Mouse (Mus musculus) ES-Bruce4 (cell line): Measurements from ENCODE around the gene Ptpn18. TPM values are rescaled to one million over a fixed set of nuclear protein-coding genes. Genes with fewer than 3 reads are reported as not detected.
A peak's percentile ranks its signal among the peaks of the same experiment; 100 is the strongest.

Experiments
- H3K27ac ChIP-seq: 2 replicates; pipeline ENCODE4 v1.5.1; 2012; ENCODE audit warnings: low read length, inconsistent platforms; ENCODE audit not compliant: insufficient read depth
- H3K27me3 ChIP-seq: 2 replicates; pipeline ENCODE4 v1.6.1; 2012; ENCODE audit warnings: mild to moderate bottlenecking, low read length, inconsistent platforms; ENCODE audit not compliant: control insufficient read depth, poor library complexity, insufficient read depth, severe bottlenecking
- H3K36me3 ChIP-seq: 2 replicates; pipeline ENCODE4 v1.6.1; 2012; ENCODE audit warnings: inconsistent platforms, mild to moderate bottlenecking, low read length, moderate library complexity; ENCODE audit not compliant: control insufficient read depth, poor library complexity, insufficient read depth, severe bottlenecking
- H3K4me1 ChIP-seq: one replicate; pipeline ENCODE4 v1.8.1; 2011; ENCODE audit warnings: low read length; ENCODE audit not compliant: control insufficient read depth, insufficient read depth
- H3K4me3 ChIP-seq: 2 replicates; pipeline ENCODE4 v1.5.1; 2011; ENCODE audit warnings: low read depth, mild to moderate bottlenecking, low read length
- H3K9ac ChIP-seq: 2 replicates; pipeline ENCODE4 v1.6.1; 2012; ENCODE audit warnings: low read depth, mild to moderate bottlenecking, inconsistent platforms; ENCODE audit not compliant: poor library complexity, severe bottlenecking
- H3K9me3 ChIP-seq: replicated peaks from 2 replicates; pipeline ENCODE4 v1.6.1; 2012; ENCODE audit warnings: mild to moderate bottlenecking, low read length, inconsistent platforms; ENCODE audit not compliant: control insufficient read depth, poor library complexity, insufficient read depth, severe bottlenecking
- CTCF ChIP-seq: IDR thresholded peaks from one replicate; pipeline ENCODE4 v1.8.1; 2011; ENCODE audit warnings: low read depth, low read length
- EP300 ChIP-seq: IDR thresholded peaks from 2 replicates; pipeline ENCODE4 v1.6.1; 2011; ENCODE audit warnings: low read depth, low read length; ENCODE audit not compliant: insufficient read depth
- POLR2A ChIP-seq: IDR thresholded peaks from one replicate; pipeline ENCODE4 v1.8.1; 2011; ENCODE audit warnings: low read length; ENCODE audit not compliant: insufficient read depth
- polyA plus RNA-seq: library from polyadenylated mRNA; stranded (reverse); fragments of >200 nt; gene quantifications from 2 replicates; pipeline ENCODE4 v1.2.4, GENCODE M21; 2011; ENCODE audit warnings: low read depth; ENCODE audit not compliant: missing spikeins, insufficient read depth, insufficient read length

Ptpn18 gene
- polyA plus RNA-seq, 1 experiment, result 3.2 TPM

- Histone ChIP-seq H3K27me3 (no peaks in the 10 kb centered on the region; the same call in 1 of the 2 replicates), H3K27ac (no peak overlapping the region), H3K9ac (no peak overlapping the region), H3K4me1 (no peaks in the 10 kb centered on the region), H3K9me3 (no peaks in the 10 kb centered on the region), H3K4me3 (no peak overlapping the region), H3K36me3 (no peaks in the 10 kb centered on the region)
- TF ChIP-seq CTCF (no peak), POLR2A (no peak), EP300 (no peak)
Measured at GRCm38 (mm10) chr1:34484470-34484869, 24.9 kb downstream of the Ptpn18 start.

GRCm38 (mm10) chr1:34485461-34486188 lies 26.1 kb downstream of the Ptpn18 start:
- Histone ChIP-seq H3K36me3 (no peaks in the 10 kb centered on the region), H3K4me3 (peak overlapping the region; percentile 8), H3K27me3 (no peaks in the 10 kb centered on the region; the same call in 1 of the 2 replicates), H3K4me1 (no peaks in the 10 kb centered on the region), H3K27ac (no peak overlapping the region), H3K9me3 (no peaks in the 10 kb centered on the region), H3K9ac (peak overlapping the region; percentile 6; the same call in 1 of the 2 replicates)
- no peak for TF ChIP-seq POLR2A
- peak; percentile 91 for TF ChIP-seq CTCF

DNA sequence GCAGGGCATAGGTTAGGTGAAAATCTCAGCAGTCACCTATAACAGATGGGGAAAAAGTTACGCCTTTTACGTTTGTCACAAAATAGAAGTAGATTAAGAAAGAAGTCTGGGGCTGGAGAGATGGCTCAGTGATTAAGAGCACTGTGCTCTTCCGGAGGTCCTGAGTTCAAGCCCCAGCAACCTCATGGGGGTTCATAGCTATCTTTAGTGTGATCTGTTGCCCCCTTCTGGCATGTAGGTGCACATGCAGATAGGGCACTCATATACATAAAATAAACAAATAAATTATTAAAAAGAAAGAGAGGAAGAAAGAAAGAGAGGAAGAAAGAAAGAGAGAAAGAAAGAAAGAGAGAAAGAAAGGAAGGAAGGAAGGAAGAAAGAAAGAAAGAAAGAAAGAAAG lies 27.8 kb downstream of the Ptpn18 start:
- H3K27ac ChIP-seq, result no peak overlapping the region
- no peak overlapping the region for H3K4me3 ChIP-seq
- peaks cover under 1% of the 10 kb centered on the region; the same call in 1 of the 2 replicates for H3K27me3 ChIP-seq

GRCm38 (mm10) chr1:34489852-34490541 lies 30.4 kb downstream of the Ptpn18 start:
- Histone ChIP-seq H3K36me3 (no peaks in the 10 kb centered on the region), H3K4me3 (no peak overlapping the region), H3K27me3 (peaks cover 2% of the 10 kb centered on the region; the same call in 1 of the 2 replicates), H3K9me3 (0 out of 2 replicates have a peak, but pooled peaks cover 4% of the 10 kb centered on the region), H3K27ac (no peak overlapping the region), H3K4me1 (no peaks in the 10 kb centered on the region), H3K9ac (no peak overlapping the region)
- no peak for TF ChIP-seq POLR2A
- no peak for TF ChIP-seq CTCF
- TF ChIP-seq EP300, result no peak

More for the DNA sequence above, 27.8 kb downstream of the Ptpn18 start:
- Histone ChIP-seq H3K36me3 (no peaks in the 10 kb centered on the region), H3K4me1 (no peaks in the 10 kb centered on the region), H3K9ac (no peak overlapping the region), H3K9me3 (0 out of 2 replicates have a peak, but pooled peaks cover 4% of the 10 kb centered on the region)
- no peak for TF ChIP-seq CTCF
- no peak for TF ChIP-seq POLR2A
- no peak for TF ChIP-seq EP300

- no peaks in the 10 kb centered on the region for H3K36me3 ChIP-seq
- H3K9me3 ChIP-seq, result 0 out of 2 replicates have a peak, but pooled peaks cover 4% of the 10 kb centered on the region
- no peak overlapping the region for H3K27ac ChIP-seq
- H3K9ac ChIP-seq, result no peak overlapping the region
- H3K4me1 ChIP-seq, result no peaks in the 10 kb centered on the region
- peaks cover 2% of the 10 kb centered on the region; the same call in 1 of the 2 replicates for H3K27me3 ChIP-seq
- TF ChIP-seq POLR2A, result no peak
- TF ChIP-seq CTCF, result no peak
- no peak overlapping the region for H3K4me3 ChIP-seq
Measured at GRCm38 (mm10) chr1:34491480-34491879, 31.9 kb downstream of the Ptpn18 start.

- Histone ChIP-seq H3K4me1 (no peaks in the 10 kb centered on the region), H3K36me3 (no peaks in the 10 kb centered on the region), H3K9me3 (no peaks in the 10 kb centered on the region), H3K27me3 (no peaks in the 10 kb centered on the region), H3K4me3 (no peak overlapping the region), H3K27ac (no peak overlapping the region), H3K9ac (no peak overlapping the region)
- no peak for TF ChIP-seq EP300
- no peak for TF ChIP-seq POLR2A
- TF ChIP-seq CTCF, result no peak
Measured at GRCm38 (mm10) chr1:34502991-34503390, 43.4 kb downstream of the Ptpn18 start.
